Mouse (Mus musculus) CD4-positive naive resting alpha-beta T cell, adult 76 days (primary cell): ENCODE results near the gene Pou6f1. TPM values are rescaled to one million over a fixed set of nuclear protein-coding genes. Genes with fewer than 3 reads are reported as not detected.

Experiments
- total RNA-seq: library from RNA; stranded (reverse); gene quantifications from one replicate; pipeline ENCODE4 v1.2.4, GENCODE M21; 2023

Pou6f1 gene
- 62.3 TPM for total RNA-seq

GRCm38 (mm10) chr15:100599276-100600046 lies at the start of gene Pou6f1:
Pou6f1 (minus strand) TSS chr15:100599984.

DNA sequence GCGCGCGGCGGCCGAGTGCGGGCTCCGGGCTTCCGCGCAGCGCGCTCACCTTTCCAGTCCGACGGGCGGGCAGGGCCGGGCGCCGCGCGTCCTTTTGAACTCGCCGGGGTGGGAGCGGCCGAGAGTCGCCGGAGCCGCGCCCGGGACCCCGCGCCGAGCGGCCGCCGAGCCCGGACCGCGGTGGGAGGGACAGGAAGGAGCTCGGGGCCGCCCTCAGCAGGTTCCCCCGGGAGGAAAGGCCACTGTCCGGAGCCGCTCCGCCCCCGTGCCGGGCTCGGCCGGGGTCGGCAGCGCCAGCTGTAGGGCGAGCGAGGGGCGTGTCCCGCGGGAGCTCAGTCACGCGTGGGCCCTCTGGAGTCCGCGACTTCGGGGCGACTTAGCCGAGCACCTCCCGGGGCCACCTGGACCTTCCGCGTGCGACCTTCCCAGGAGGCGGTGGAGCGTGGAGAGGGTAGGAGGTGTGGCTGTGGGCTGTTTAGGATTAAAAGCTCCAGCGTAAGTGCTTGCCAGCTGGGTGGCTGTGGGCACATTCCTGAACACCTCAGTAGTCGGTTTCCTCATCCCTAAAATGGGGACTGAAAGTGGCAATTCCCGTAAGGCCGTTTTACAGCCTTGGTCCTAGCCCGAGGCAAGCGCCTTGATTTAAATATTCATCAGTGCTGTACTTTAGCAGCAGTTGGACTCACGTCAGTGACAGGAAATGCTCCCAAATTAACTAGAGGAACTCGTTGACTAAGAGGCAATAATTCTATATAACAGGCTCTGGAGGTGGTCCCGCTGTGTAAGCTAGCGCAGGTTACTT lies 37.1 kb upstream of the Pou6f1 start, which contains the start of gene Smagp:
Gene Smagp, minus strand, starts transcription at position 241 of the 802 bp plus-strand sequence.

GRCm38 (mm10) chr15:100614996-100615824 lies 15.4 kb upstream of the Pou6f1 start, which contains the start of gene Dazap2:
Dazap2 (plus strand) TSS chr15:100615349.

DNA sequence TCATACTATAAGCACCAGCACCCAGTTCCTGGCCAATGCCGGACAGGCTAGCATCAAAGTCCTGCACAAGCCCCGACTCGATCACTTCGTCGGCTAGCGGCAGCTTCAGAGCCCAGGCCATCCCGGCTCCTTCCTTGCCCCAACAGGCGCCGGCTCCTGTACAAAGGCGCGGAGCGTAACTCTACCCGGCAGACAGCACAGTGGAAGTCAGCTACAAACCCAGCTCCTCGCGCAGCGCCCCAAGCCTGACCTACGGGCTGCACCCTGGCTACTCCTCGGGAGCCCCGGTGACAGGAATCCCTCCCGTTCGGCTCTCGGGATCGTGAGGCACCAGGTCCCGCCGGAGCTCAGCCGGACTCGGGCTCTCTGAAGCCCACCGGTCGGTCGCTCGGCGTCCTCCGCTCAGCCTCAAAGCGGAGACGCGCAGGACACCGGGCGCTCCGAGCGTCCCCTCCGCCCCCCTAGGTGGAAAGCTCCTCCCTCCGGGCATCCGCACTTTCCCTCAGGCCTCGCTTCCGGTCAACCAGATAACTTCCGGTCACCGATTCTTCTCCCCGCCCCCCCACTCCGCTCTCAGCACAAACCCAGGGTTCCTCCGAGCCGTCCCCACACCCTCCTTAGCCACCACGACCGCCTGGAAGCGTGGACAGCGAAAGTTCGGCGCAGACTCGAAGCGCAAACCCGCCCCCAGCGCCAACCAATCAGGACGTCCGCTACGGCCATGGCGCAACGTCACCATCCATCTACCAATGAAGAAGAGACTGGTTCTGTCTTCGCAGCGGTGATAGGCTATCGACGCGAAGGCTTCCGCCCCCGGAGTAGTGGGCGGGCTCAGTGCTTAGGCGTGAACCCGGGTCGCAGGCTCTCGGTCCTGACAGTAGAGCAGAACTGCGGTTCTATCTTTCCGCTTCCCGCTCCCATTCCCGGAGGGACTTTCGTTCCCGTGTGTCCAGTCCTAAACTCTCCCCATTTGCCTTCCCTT lies 48.2 kb downstream of the Pou6f1 start, which contains the start of gene Tfcp2:
Gene Tfcp2, minus strand, starts transcription at position 683 of the 982 bp plus-strand sequence.

Other genes with a start within 250 kb of the Pou6f1 start
- not detected for gene Methig1, start 246.8 kb downstream of the Pou6f1 start, total RNA-seq
- gene Mettl7a2, start 246.8 kb downstream of the Pou6f1 start, total RNA-seq: not detected
- gene Higd1c, start 235.4 kb downstream of the Pou6f1 start, total RNA-seq: not detected
- gene Gm5475, start 177.8 kb downstream of the Pou6f1 start, total RNA-seq: not detected
- 30.8 TPM for gene Slc11a2, start 174.9 kb downstream of the Pou6f1 start, total RNA-seq
- gene Letmd1, start 131.0 kb downstream of the Pou6f1 start, total RNA-seq: 45.9 TPM
- 9.7 TPM for gene Csrnp2, start 104.5 kb downstream of the Pou6f1 start, total RNA-seq
- gene Tfcp2, start 48.0 kb downstream of the Pou6f1 start, total RNA-seq: 11.0 TPM
- gene Dazap2, start 15.4 kb upstream of the Pou6f1 start, total RNA-seq: 399 TPM
- 4.6 TPM for gene Smagp, start 37.0 kb upstream of the Pou6f1 start, total RNA-seq
- gene Bin2, start 69.6 kb upstream of the Pou6f1 start, total RNA-seq: 329 TPM
- 3.3 TPM for gene Cela1, start 87.9 kb upstream of the Pou6f1 start, total RNA-seq
- 185 TPM for gene Galnt6, start 129.4 kb upstream of the Pou6f1 start, total RNA-seq
- 10.0 TPM for gene Slc4a8, start 161.8 kb upstream of the Pou6f1 start, total RNA-seq